Mouse (Mus musculus): ENCODE data around the gene D430041D05Rik. TPM values are rescaled to one million over a fixed set of nuclear protein-coding genes. Genes with fewer than 3 reads are reported as not detected.

D430041D05Rik gene
- total and polyA plus RNA-seq, 3 experiments = not detected

GRCm38 (mm10) chr2:104104800-104105199 lies 306.0 kb downstream of the D430041D05Rik start:
- in situ Hi-C loops (cut with MboI; ENCODE audit: low pct_ligation_motif_present, low pct_unique_long_range_greater_than_20kb, low sequenced_read_pairs) (no loop called here), dilution Hi-C loops (cut with MboI; ENCODE audit: extremely low pct_ligation_motif_present, extremely low pct_unique_long_range_greater_than_20kb, low sequenced_read_pairs) (no loop called here)
- Histone ChIP-seq H3K4me1 (ENCODE audit: control insufficient read depth in 1 of 2, insufficient read depth in 2 of 2) (peaks cover 0 to 4% of the 10 kb centered on the region in 2 experiments; a peak in 1 of 4 replicates), H3K79me2 (replicated peaks; ENCODE audit: control insufficient read depth, extremely low read depth, insufficient read depth, poor library complexity, severe bottlenecking) (no peaks in the 10 kb centered on the region), H3K4me3 (replicated peaks in 1 of 3; ENCODE audit: low read depth in 2 of 3, low read length in 2 of 3, poor library complexity in 1 of 3) (no peak overlapping the region), H3K27me3 (replicated peaks) (no peaks in the 10 kb centered on the region), H3K4me2 (ENCODE audit: insufficient read depth, low read depth, poor library complexity, severe bottlenecking) (no peak overlapping the region), H3K9ac (ENCODE audit: insufficient read depth, low read depth) (no peak overlapping the region), H3K36me3 (replicated peaks in 1 of 2; ENCODE audit: control insufficient read depth in 1 of 2, insufficient read depth in 1 of 2, low read length in 1 of 2) (peaks cover 0 to 2% of the 10 kb centered on the region in 2 experiments), H3K9me3 (replicated peaks; ENCODE audit: low read length) (no peaks in the 10 kb centered on the region), H3K27ac (ENCODE audit: insufficient read depth, low read depth) (no peak overlapping the region)
- DNase-seq (ENCODE audit: extremely low read depth) = no peak
- TF ChIP-seq ZKSCAN1 (IDR thresholded peaks at IDR 0.05; ENCODE audit: borderline replicate concordance, low read depth, low read length) (no peak), CHD1 (IDR thresholded peaks at IDR 0.05; ENCODE audit: low read depth, low read length) (no peak), ETS1 (conservative IDR thresholded peaks at IDR 0.05; ENCODE audit: low read depth, low read length) (no peak), IRF4 (IDR thresholded peaks at IDR 0.05; ENCODE audit: low read depth, low read length) (no peak), MXI1 (IDR thresholded peaks at IDR 0.05; ENCODE audit: low read depth, low read length) (no peak), RAD21 (IDR thresholded peaks at IDR 0.05; ENCODE audit: low read depth, low read length) (no peak)

DNA sequence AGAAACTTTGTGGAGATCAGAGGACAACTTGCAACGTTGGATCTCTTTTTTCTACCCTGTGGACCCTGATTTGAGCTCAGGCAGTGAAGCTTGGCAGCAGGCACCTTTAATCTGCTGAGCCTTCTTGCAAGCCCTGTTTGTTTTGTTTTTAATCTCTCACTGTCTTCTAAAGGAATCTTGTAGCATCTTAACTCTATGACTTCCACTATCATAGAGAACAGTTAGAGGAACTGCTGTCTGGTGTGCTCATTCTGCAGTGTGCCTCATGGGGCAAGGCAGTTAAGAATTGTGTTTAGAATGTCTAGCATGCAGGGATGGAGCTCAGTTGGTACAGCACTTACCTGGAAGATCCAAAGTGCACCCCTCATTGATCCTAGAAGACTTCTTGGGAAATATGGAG lies 310.9 kb downstream of the D430041D05Rik start:
- dilution Hi-C loops (cut with MboI; ENCODE audit: extremely low pct_ligation_motif_present, extremely low pct_unique_long_range_greater_than_20kb, low sequenced_read_pairs) = no loop called here
- DNase-seq (ENCODE audit: extremely low read depth) = no peak
- Histone ChIP-seq H3K9me3 (replicated peaks; ENCODE audit: low read length) (no peaks in the 10 kb centered on the region), H3K4me1 (ENCODE audit: control insufficient read depth in 1 of 2, insufficient read depth in 2 of 2) (peaks cover 0 to 9% of the 10 kb centered on the region in 2 experiments; a peak in 2 of 4 replicates), H3K27me3 (replicated peaks) (no peaks in the 10 kb centered on the region), H3K27ac (ENCODE audit: insufficient read depth, low read depth) (no peak overlapping the region), H3K9ac (ENCODE audit: insufficient read depth, low read depth) (no peak overlapping the region), H3K4me3 (replicated peaks in 1 of 3; ENCODE audit: low read depth in 2 of 3, low read length in 2 of 3, poor library complexity in 1 of 3) (no peak overlapping the region), H3K36me3 (replicated peaks in 1 of 2; ENCODE audit: control insufficient read depth in 1 of 2, insufficient read depth in 1 of 2, low read length in 1 of 2) (no peaks in the 10 kb centered on the region), H3K4me2 (ENCODE audit: insufficient read depth, low read depth, poor library complexity, severe bottlenecking) (no peak overlapping the region), H3K79me2 (replicated peaks; ENCODE audit: control insufficient read depth, extremely low read depth, insufficient read depth, poor library complexity, severe bottlenecking) (no peaks in the 10 kb centered on the region)
- in situ Hi-C loops (cut with MboI; ENCODE audit: low pct_ligation_motif_present, low pct_unique_long_range_greater_than_20kb, low sequenced_read_pairs) = no loop called here
- no peak for TF ChIP-seq HCFC1 (IDR thresholded peaks at IDR 0.05; ENCODE audit: low read depth, low read length)
- TF ChIP-seq POLR2A (IDR thresholded peaks at IDR 0.05; ENCODE audit: low read depth, low read length) = no peak
- TF ChIP-seq ZKSCAN1 (IDR thresholded peaks at IDR 0.05; ENCODE audit: borderline replicate concordance, low read depth, low read length) = no peak
- no peak for TF ChIP-seq MEF2A (IDR thresholded peaks at IDR 0.05; ENCODE audit: borderline replicate concordance, low read depth, low read length)
- TF ChIP-seq SIN3A (IDR thresholded peaks at IDR 0.05; ENCODE audit: low read length) = no peak
- TF ChIP-seq SMC3 (IDR thresholded peaks at IDR 0.05; ENCODE audit: low read depth, low read length) = no peak
- no peak for TF ChIP-seq UBTF (IDR thresholded peaks at IDR 0.05; ENCODE audit: low read depth, low read length)
- no peak for TF ChIP-seq CHD1 (IDR thresholded peaks at IDR 0.05; ENCODE audit: low read depth, low read length)
- TF ChIP-seq MAX (IDR thresholded peaks at IDR 0.05; ENCODE audit: low read length) = no peak
- TF ChIP-seq GABPA (IDR thresholded peaks at IDR 0.05; ENCODE audit: insufficient replicate concordance, low read depth, low read length) = no peak
- no peak for TF ChIP-seq ZMIZ1 (IDR thresholded peaks at IDR 0.05; ENCODE audit: low read depth, low read length)
- no peak for TF ChIP-seq ZNF384 (IDR thresholded peaks at IDR 0.05; ENCODE audit: low read depth, low read length)
- TF ChIP-seq USF1 (IDR thresholded peaks at IDR 0.05; ENCODE audit: low read depth, low read length) = no peak
